Mouse (Mus musculus) limb, embryonic 11.5 days (tissue): Measurements from ENCODE around the gene Celf1. TPM values are rescaled to one million over a fixed set of nuclear protein-coding genes. Genes with fewer than 3 reads are reported as not detected.

Experiments
- ATAC-seq: fragments of 200-750 bp; cut with Nextera tagmentation; 2 replicates; pipeline ENCODE4 v1.8.0; 2017; ENCODE audit warnings: low read depth; ENCODE audit not compliant: insufficient number of reproducible peaks, low FRiP score, low TSS enrichment
- DNase-seq: peaks from one replicate; pipeline ENCODE4 v3.0.0-alpha.2; 2015; ENCODE audit warnings: low spot score
- H3K27ac ChIP-seq: fragments of 300-500 bp; sonication (generic); replicated peaks from 2 replicates; pipeline ENCODE4 v1.5.1; 2014; ENCODE audit warnings: low read depth, mild to moderate bottlenecking, low read length
- H3K27me3 ChIP-seq: fragments of 300-500 bp; sonication (generic); 2 replicates; pipeline ENCODE4 v1.6.1; 2014; ENCODE audit warnings: mild to moderate bottlenecking, low read length, mixed read lengths; ENCODE audit not compliant: control insufficient read depth, insufficient read depth
- H3K36me3 ChIP-seq: fragments of 300-500 bp; sonication (generic); 2 replicates; pipeline ENCODE4 v1.6.1; 2014; ENCODE audit warnings: mild to moderate bottlenecking, low read length, moderate library complexity, mixed read lengths; ENCODE audit not compliant: control insufficient read depth, insufficient read depth
- H3K4me1 ChIP-seq: fragments of 300-500 bp; sonication (generic); 2 replicates; pipeline ENCODE4 v1.6.1; 2014; ENCODE audit warnings: low read length, mixed read lengths; ENCODE audit not compliant: control insufficient read depth, insufficient read depth
- H3K4me2 ChIP-seq: fragments of 300-500 bp; sonication (generic); 2 replicates; pipeline ENCODE4 v1.6.1; 2014; ENCODE audit warnings: low read depth, mild to moderate bottlenecking, moderate library complexity; ENCODE audit not compliant: severe bottlenecking
- H3K4me3 ChIP-seq: fragments of 300-500 bp; sonication (generic); 2 replicates; pipeline ENCODE4 v1.5.1; 2014; ENCODE audit warnings: low read depth, low read length
- H3K9ac ChIP-seq: fragments of 300-500 bp; sonication (generic); 2 replicates; pipeline ENCODE4 v1.6.1; 2014; ENCODE audit warnings: mild to moderate bottlenecking, low read length
- H3K9me3 ChIP-seq: fragments of 300-500 bp; sonication (generic); 2 replicates; pipeline ENCODE4 v1.6.1; 2016; ENCODE audit warnings: low read length; ENCODE audit not compliant: control insufficient read depth
- WGBS: fragments of 180-500 bp; shearing (Covaris S2); extraction: QIAGEN DNeasy Blood & Tissue Kit; methylation state at CpG from one replicate; pipeline ENCODE4 v1.1.7; 2014; 5-methylcytosine and 5-hydroxymethylcytosine counted together
- polyA plus RNA-seq: library from polyadenylated mRNA; unstranded; fragments of >200 nt; fragmentation: Nextera tagmentation; extraction: Ambion mirVana; gene quantifications from 2 replicates; pipeline ENCODE4 v1.2.1, GENCODE M21; 2014

Gene Celf1
- polyA plus RNA-seq, 1 experiment from 2014 or later = 75.2 TPM

DNA sequence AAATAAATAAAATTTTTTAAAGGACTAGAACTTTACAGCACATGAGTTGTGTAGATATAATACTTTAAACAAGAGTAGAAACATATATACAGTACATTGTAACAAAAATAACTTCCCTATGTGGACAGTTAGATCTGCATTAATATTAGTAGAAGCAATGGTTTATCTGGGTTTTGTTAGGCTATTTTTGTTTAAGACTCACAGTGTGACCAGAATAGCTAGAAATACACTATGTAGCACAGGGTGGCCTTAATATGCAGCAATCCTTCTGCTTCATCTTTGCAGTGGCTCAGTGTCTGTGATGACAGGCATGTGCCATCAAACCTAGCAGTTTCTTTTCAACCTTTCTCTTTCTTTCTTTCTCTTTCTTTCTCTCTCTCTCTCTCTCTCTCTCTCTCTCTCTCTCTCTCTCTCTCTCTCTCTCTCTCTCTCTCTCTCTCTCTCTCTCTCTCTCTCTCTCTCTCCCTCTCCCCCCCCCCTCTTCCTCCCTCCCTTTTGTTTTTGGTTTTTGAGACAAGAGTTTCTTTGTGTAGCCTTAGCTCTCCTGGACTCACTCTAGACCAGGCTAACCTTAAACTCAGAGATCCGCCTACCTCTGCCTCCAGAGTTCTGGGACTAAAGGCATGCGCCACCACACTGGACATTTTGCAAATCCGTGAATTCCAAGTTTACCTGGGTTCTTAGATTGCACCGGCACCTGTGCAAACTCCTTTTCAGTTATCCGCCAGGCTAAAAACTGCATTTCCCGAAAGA, 113.2 kb downstream of the Celf1 start:
- Histone ChIP-seq H3K4me3 (peak overlapping the region; percentile 83), H3K27me3 (no peaks in the 10 kb centered on the region), H3K9ac (peak overlapping the region; percentile 94), H3K36me3 (peaks cover 26% of the 10 kb centered on the region), H3K4me1 (peaks cover 6% of the 10 kb centered on the region), H3K4me2 (peak overlapping the region; percentile 45), H3K9me3 (no peaks in the 10 kb centered on the region), H3K27ac (no peak overlapping the region; the same call in 1 of the 2 replicates)
- ATAC-seq = peak; percentile 67
- 0% methylated on average over 6 of the region's 6 CpGs for WGBS
- DNase-seq = no peak

DNA sequence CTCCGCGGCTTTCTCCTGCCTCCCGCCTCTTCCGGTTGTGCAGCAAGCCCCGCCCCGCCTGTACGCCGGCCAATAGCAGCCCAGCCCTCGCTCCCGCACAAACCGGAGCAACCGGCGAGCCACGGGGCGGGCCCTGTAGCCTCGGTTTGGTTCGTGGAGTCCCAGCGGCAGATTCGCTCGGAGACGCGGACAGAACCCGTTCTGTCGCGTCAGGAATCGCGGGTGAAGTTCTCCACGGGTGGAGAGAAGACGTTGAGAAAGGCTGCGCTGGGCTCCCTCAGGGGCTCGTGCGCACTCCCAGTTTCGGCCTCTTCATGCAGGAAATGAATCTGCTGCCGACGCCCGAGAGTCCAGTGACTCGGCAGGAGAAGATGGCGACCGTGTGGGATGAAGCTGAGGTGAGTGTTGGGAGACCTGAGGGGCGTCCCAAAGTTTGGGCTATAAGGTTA, 113.8 kb downstream of the Celf1 start, which contains the start of gene Psmc3:
TSS of gene Psmc3 (plus strand) at position 76 of the 449 bp plus-strand sequence.
- peak within 1 kb of the TSS; percentile 83 for H3K4me3 ChIP-seq
- peak; percentile 95 for DNase-seq
- H3K9ac ChIP-seq = peak within 1 kb of the TSS; percentile 94
- H3K36me3 ChIP-seq = peaks cover 31% of the 10 kb centered on the region
- peak; percentile 97 for ATAC-seq
- H3K9me3 ChIP-seq = no peaks in the 10 kb centered on the region
- peak within 1 kb of the TSS; percentile 94 for H3K4me2 ChIP-seq
- WGBS = under 1% methylated on average over 40 of the region's 40 CpGs
- no peaks in the 10 kb centered on the region for H3K27me3 ChIP-seq
- peak within 1 kb of the TSS; percentile 56; the same call in 1 of the 2 replicates for H3K27ac ChIP-seq
- H3K4me1 ChIP-seq = peaks cover 6% of the 10 kb centered on the region

DNA sequence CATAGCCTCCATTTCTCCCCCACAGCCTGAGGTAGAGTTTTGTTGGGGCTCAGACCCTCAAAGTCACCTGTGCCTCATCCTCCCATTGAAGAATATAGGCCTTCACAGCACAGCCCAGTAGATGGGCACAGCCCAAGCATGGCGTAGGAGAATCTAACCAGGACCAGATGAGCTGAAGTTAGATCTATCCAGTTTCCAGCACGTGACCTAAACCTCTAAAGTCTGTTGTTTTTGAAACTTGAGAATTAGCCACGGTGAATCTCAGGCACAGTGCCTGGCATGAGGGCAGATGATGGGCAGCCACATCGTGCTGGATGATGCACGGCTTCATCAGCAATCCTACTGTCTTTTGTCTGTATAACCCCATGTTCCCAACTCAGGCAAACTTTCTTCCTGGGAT, 118.3 kb downstream of the Celf1 start:
- H3K9me3 ChIP-seq = no peaks in the 10 kb centered on the region
- no peak overlapping the region for H3K27ac ChIP-seq
- ATAC-seq (no peak), DNase-seq (no peak)
- H3K4me3 ChIP-seq = no peak overlapping the region
- H3K9ac ChIP-seq = no peak overlapping the region
- no peaks in the 10 kb centered on the region for H3K27me3 ChIP-seq
- H3K36me3 ChIP-seq = peaks cover 54% of the 10 kb centered on the region
- 93% methylated on average over 5 of the region's 5 CpGs for WGBS
- H3K4me1 ChIP-seq = peaks cover 6% of the 10 kb centered on the region
- H3K4me2 ChIP-seq = no peak overlapping the region

GRCm38 (mm10) chr2:91059376-91059775, 119.2 kb downstream of the Celf1 start:
- Histone ChIP-seq H3K36me3 (peaks cover 61% of the 10 kb centered on the region), H3K9me3 (no peaks in the 10 kb centered on the region), H3K4me1 (peaks cover 6% of the 10 kb centered on the region), H3K4me2 (no peak overlapping the region), H3K27ac (no peak overlapping the region), H3K4me3 (no peak overlapping the region), H3K27me3 (no peaks in the 10 kb centered on the region), H3K9ac (no peak overlapping the region)
- 100% methylated on average over 2 of the region's 2 CpGs for WGBS
- ATAC-seq (no peak), DNase-seq (no peak)

DNA sequence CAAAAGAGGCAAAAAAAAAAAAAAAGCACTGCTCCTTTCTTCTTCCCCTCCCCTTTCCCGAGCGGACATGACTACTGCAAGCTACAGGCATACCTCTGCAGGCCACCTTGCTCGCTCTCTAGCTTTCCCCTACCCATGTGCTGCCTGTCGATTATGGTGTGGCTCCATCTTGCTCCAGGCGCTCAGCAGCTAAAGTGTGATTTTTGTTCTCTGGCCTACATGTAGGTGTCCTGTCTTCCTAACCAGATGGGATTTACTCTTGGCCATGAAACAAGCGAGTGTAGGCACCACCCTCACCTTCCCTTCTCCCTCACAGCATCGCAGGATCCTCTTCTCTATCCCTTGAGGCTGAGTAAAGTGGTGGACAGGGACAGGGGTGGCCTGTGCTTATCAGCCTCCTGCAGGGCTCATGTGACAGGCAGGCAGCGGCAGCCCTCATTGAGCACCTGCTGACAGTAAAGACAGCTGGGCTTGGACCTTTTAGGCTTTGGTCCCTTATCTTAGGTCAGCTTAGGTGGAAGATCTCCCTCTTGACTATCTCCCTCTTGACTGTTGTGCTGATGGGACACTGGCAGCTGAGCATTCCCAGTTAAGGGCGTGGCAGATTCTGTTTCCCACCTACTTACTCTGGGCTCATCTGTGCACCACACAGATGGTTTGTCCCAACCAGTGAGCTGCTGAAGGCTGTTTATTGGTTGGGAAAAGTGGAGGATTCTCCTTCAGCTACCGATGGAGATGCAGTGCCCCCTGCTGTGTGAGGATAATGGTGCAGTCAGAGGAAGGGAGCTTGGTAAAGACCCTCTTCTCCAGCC, 120.6 kb downstream of the Celf1 start:
- no peaks in the 10 kb centered on the region for H3K27me3 ChIP-seq
- DNase-seq (peak; percentile 67), ATAC-seq (no peak)
- H3K4me1 ChIP-seq = no peaks in the 10 kb centered on the region
- WGBS = 83% methylated on average over 10 of the region's 10 CpGs
- no peak overlapping the region for H3K27ac ChIP-seq
- H3K36me3 ChIP-seq = peaks cover 55% of the 10 kb centered on the region
- H3K4me3 ChIP-seq = no peak overlapping the region
- H3K9me3 ChIP-seq = no peaks in the 10 kb centered on the region
- no peak overlapping the region for H3K9ac ChIP-seq
- H3K4me2 ChIP-seq = no peak overlapping the region

DNA sequence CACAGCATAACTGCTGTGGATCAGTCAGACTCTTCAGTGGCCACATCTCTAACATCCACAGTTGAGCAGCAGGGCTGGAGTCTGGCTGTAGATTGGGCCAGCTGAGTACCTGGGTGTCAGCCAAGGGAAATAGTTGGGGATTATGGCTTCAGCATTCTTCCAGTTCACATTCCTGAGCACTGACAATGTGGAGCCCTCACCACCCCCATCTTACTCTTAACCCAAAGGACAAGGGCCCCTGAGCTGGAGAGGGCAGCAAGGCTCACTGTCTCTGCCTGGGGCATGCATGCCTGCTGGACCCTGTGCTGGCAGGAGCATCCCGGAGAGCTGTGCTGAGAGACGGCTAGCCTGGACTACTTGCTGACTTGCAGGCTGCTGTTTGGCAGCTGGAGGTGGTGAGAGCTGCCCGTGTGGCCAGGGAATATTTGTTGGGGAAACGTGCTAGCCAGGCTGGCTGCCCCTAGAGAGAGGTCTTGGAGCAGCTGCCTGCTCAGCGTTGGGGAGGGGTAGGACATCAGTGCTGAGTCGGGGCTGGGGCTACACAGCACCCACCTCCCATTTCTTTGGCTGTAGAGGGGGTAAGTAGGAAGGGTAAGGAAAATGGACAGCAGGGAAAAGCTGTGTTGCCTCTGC, 121.8 kb downstream of the Celf1 start:
- no peaks in the 10 kb centered on the region for H3K27me3 ChIP-seq
- H3K9ac ChIP-seq = no peak overlapping the region
- no peak for ATAC-seq
- H3K9me3 ChIP-seq = no peaks in the 10 kb centered on the region
- DNase-seq = no peak
- 95% methylated on average over 6 of the region's 6 CpGs for WGBS
- no peak overlapping the region for H3K4me3 ChIP-seq
- H3K4me2 ChIP-seq = no peak overlapping the region
- peaks cover 49% of the 10 kb centered on the region for H3K36me3 ChIP-seq
- no peaks in the 10 kb centered on the region for H3K4me1 ChIP-seq
- H3K27ac ChIP-seq = no peak overlapping the region

GRCm38 (mm10) chr2:91062779-91063606, 122.8 kb downstream of the Celf1 start:
- Histone ChIP-seq H3K27ac (no peak overlapping the region), H3K4me1 (no peaks in the 10 kb centered on the region), H3K4me2 (no peak overlapping the region), H3K36me3 (peaks cover 45% of the 10 kb centered on the region), H3K4me3 (no peak overlapping the region), H3K27me3 (no peaks in the 10 kb centered on the region), H3K9ac (no peak overlapping the region), H3K9me3 (no peaks in the 10 kb centered on the region)
- DNase-seq (no peak), ATAC-seq (no peak)
- 90% methylated on average over 16 of the region's 16 CpGs for WGBS
